Mouse (Mus musculus): Measurements from ENCODE around the gene Trpv6.

Gene Trpv6

DNA sequence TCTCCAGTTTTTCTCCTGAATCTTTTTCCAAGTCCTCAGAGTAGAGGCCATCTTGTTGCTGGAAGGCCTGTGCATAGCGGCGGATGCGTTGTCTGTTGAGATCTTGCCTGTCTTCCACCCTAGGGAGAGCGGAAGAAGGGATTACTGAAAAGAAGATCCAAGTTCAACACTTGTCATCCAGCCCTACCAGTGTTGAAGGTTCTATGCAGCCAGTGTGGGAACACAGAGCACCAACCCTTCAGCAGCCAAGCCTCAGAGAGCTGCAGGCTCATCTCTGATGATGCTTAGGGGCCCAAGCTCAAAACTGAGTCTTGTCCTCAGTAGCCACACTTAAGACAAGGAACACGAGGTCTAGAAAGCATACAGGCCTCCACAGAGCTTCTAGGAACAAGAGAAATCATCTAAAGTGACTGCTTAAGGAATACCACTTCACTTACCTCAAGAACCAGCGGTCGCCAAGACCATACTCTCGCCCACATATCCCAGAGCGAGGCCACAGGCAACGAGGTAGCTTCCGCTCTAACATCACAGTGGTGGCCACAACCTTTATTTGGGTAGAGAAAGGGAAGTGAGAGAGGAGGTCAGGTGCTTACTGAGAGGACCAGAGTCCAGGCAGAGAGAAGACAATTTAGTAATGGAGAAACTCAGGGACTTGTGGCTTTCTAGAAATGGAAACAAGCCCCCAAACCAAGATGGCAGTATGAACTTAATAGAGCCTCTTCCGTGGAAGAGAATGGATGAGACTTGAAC, 14.8 kb downstream of the Trpv6 start:
- DNase-seq (ENCODE audit: low spot score), result no peak

DNA sequence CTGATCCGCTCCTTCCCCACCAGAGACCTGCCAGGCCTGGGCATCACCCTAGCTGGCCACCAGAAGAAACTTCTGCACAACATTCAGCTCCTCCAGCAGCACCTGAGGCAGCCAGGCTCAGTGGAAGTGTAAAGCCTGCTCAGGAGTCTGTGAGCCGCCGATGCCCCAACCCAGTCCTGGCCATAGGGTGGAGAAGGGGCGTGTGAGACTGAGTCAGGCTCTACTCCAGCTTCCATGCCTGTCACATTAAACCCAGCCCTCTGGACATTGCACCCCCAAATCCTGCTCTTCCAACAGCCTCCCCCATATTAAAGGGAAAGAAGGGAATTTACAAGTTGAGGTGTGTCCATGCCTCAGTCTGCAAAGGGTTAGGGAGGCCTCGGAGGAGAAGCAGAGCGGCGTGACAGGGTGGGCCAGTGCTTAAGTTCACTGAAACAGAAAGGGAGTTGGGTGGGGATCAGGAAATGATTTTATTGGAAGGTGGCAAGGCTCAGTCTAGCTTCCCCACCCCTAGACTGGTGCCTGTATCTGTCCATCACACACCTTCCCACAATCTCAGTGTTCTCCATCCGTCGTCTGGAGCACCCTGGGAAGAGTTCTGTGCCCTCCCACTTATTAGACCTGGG, 15.9 kb downstream of the Trpv6 start:
- no peak for DNase-seq (ENCODE audit: low spot score)

DNA sequence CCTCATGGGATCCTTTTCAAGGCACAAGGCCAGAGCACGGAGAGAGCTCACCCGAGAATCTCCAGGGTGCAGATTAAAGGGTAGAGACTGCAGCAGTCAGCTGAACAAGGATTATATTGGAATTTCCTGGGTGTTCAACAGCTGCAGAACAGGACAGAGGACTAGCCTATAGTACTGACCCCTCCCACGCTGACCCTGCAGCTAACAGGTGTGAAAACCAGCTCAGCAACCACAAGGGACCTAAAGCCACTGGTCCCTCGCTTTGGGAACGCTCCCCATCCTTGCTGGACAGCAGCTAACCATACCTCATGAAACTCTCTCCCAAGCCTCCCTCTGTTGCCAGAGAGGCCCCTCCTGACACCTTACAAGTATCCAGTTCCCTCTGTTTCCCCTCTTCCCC, 28.6 kb downstream of the Trpv6 start:
- DNase-seq (ENCODE audit: low spot score), result no peak

DNA sequence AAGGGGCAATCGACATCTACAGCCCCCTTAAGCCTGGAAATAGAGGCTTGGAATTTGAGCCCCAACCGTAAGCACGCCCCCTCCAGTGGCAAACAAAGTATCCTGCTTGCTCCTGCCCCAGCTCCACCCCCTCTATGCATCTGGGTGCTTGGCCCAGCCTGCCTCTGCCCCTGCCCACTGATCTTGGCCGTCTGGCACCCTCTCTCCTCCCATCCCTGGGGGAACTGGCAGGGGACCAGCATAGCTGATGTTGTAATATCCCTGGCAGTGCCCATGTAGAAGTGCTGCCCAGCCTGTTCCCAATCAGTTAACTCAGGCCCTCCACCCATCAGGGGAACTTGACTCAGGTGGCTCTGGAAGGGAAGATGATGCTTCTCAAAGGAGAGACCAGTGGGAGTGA, 30.0 kb downstream of the Trpv6 start:
- peak; percentile 53 for DNase-seq (ENCODE audit: low spot score)

DNA sequence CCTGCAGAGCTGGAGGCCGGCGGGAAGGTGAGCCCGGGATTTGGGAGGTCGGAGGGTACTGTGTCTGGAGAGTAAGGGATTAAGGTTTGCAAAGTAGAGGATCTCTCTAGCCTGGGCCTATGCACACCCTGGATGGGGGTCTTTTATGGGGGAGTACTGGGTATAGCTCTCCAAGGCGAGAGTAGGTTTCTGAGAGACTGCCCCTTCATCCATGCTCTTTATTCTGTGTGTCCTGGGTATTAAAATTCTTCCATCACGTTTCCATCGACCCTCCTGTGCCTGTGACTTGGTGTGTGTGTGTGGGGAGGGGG, 30.5 kb downstream of the Trpv6 start:
- DNase-seq (ENCODE audit: low spot score), result no peak

DNA sequence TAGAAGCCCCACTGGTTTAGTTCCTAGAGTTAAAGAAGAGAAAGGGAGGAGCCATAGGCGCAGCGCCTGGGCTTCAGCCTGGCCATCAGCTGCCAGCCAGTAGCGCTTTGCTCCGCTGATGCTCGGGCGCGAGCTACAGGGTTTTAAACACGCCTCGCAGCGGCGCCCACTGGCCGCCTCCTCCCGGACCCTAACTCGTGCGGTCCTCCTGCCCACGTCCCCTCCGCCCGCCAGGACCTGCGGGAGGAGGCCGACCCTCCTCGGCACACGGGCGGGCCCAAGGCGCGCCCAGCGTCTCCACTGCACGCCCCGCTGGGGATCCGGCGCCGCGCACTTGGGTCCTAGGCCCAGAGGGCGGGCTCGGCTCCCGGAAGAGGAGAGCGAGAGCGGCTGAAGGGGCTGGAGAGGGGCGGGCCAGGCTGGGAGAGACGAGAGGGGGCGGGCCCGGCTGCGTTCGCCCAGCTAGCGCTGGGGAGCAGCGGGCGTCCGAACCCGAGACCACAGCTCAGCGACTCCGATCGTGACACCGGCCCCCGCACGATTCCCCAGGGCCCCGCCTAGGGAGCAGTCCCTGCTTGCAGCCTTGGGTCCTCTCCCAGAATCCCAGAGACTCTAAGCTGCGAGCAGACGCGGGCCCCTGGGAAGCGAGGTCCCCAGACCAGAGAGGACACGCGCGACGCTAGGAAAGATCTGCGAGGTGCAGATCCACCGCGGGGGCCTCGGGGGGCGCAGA, 31.0 kb downstream of the Trpv6 start, which contains the start of gene Ephb6:
Gene Ephb6 (plus strand): TSS at position 422 of the 733 bp plus-strand sequence.
- DNase-seq (ENCODE audit: low spot score), result peak; percentile 61

DNA sequence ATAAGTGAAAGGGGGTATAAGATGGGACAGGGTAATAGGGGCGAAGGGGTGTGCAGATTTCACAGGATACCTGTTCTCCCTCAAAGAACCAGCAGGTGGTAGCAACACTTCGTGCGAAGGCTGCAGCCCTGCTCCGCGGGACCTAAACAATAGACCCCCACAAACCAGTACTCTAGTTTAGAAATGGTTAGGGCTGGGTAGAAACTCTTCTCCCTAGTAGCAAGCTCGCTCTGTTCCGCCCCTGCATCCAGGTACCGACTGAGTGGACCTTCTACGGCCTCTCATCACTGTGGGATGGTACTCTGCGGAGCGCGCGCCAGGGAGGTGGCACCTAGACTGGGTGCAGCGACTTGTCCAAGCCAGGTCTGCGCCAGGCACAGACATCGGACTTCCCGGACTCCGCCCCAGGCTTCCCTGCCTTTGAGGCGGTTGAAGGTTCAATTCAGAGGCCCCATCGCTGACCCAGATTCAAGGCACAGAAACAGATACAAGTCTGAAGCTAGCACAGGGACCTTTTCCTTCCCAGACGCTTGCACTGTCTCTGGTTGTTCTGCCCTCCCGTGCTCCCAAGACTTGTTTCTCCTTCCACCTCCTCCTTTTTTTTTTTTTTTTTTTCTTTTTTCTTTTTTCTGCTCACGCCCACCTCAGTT, 31.7 kb downstream of the Trpv6 start:
- DNase-seq (ENCODE audit: low spot score), result peak; percentile 47

DNA sequence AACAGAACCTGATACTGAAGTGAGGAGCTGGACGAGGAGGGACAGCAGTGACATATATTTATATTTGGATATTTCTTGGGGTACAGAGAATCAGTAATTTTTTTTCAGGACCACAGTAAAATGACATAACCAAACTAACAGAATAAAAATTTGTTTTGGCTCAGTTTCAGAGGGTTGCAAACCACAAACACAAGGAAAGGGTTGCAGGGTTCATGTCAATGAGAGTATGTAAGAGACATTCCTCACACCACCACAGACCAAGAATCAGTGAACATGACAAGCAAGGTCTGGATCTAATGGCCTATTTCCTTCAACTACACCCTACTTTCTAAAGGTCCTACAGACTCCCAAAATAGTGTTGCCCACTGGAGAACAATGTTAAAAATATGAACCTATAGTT, 54.0 kb downstream of the Trpv6 start:
- no peak for DNase-seq (ENCODE audit: low spot score)

DNA sequence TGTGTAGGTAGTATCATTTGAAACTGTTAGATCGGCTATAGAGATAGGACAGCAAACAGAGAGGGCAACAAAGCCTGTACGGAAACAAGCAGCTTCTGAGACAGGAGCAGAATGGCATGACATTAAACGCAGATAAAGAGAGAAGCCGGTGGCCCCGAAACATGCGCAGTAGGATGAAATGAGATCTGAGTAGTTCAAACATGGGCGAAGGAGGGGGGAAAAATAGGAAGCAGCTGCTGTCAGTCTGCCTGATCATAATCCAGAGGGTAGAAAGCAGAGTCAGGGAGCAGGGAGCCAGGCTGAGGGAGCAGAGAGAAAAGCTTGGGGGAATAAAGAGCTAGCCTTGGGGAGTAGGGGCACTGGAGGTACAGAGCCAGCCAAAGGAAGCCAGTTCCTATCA, 54.9 kb downstream of the Trpv6 start:
- DNase-seq (ENCODE audit: low spot score), result no peak

DNA sequence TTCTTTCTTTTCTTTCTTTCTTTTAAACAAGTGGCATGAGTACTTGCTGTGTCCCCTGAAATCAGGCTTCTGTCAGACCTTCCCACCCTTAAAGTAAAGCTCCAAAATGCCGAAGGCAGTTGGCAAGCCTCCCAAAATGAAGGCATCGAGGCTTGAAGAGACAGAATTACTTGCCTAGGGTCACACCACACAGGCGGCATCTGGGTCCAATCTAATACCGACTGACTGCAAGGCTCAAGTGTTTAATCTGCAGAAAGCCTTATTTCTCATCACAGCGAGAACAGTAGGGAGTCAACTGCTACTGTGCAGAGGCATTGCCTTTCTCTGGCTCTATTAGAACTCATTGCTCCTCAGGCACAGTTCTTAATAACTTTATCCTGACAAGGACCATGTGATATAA, 58.9 kb downstream of the Trpv6 start:
- no peak for DNase-seq (ENCODE audit: low spot score)

DNA sequence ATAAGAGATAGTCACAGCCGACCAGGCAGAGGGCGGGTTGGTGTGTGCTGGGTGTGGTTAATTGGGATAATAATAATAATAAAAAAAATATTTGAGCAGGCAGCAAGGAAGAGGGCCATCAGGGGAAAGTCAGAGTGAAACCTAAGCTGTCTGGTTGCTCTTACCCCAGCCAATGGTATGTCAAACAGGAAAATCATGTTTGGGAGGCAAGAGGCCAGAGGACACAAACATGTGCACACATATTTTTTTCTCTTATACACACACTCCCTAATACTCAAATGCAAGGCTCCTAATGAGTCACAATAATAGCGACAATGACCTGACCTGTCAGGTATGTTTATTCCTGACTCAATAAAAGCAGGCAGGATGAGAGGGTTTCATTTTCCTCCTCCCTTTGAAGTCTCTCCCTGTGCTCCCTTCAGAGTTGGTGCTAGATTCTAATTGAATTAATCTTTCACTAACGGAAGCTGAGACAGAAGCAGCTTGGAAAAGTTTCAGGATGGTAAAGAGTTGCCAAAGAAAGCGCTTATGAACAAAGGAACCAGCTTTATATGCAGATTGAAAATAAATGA, 59.6 kb downstream of the Trpv6 start:
- DNase-seq (ENCODE audit: low spot score), result no peak

Measured in layer of hippocampus, adult 11-12 months (tissue).